Mouse (Mus musculus) spleen, postnatal 36 days (tissue): ENCODE measurements at regions not wholly inside any gene's neighbourhood (a gene's known extent, or its start where the extent isn't known, plus 50 kb on each side); places are given as distances from the start of the nearest gene placed in this dataset.

ENCODE experiments used
- DNase-seq, 2 experiments: peaks; one replicate each; pipeline ENCODE4 v3.0.0; 2022; ENCODE audit warnings: low spot score in 2 of 2, mixed read lengths in 1 of 2

- DNase-seq, result no peak
These were observed 168.6 kb downstream of the Insc start for GRCm38 (mm10) chr7:114912109-114912508.

GRCm38 (mm10) chr7:114922155-114922554 is 178.7 kb downstream of the Insc start:
- DNase-seq, result peak; percentile 18 to 39

- DNase-seq, result no peak
These were observed 190.4 kb downstream of the Insc start for GRCm38 (mm10) chr7:114933861-114934260.

GRCm38 (mm10) chr7:114950759-114951158 is 207.3 kb downstream of the Insc start:
- DNase-seq, result peak; percentile 27 to 28

GRCm38 (mm10) chr7:114963206-114963605 is 219.7 kb downstream of the Insc start:
- no peak for DNase-seq

- DNase-seq, result no peak
These were observed 222.4 kb downstream of the Insc start for GRCm38 (mm10) chr7:114965923-114966322.

GRCm38 (mm10) chr7:114986481-114986880 is 243.0 kb downstream of the Insc start:
- DNase-seq, result no peak

GRCm38 (mm10) chr7:114991255-114991654 is 247.8 kb downstream of the Insc start:
- no peak for DNase-seq

- no peak for DNase-seq
These were observed 248.9 kb downstream of the Insc start for GRCm38 (mm10) chr7:114992440-114992839.

GRCm38 (mm10) chr7:115000796-115001524 is 257.5 kb downstream of the Insc start:
- peak; percentile 70 to 77 for DNase-seq

GRCm38 (mm10) chr7:115014253-115014998 is 270.9 kb downstream of the Insc start:
- DNase-seq, result no peak

GRCm38 (mm10) chr7:115019369-115019958 is 276.0 kb downstream of the Insc start:
- DNase-seq, result no peak

GRCm38 (mm10) chr7:115020023-115020422 is 276.5 kb downstream of the Insc start:
- DNase-seq, result peak; percentile 41 to 63

GRCm38 (mm10) chr7:115025803-115026202 is 282.3 kb downstream of the Insc start:
- no peak for DNase-seq

GRCm38 (mm10) chr7:115027685-115028084 is 284.2 kb downstream of the Insc start:
- DNase-seq, result no peak

- no peak for DNase-seq
These were observed 290.5 kb downstream of the Insc start for GRCm38 (mm10) chr7:115033987-115034386.

- DNase-seq, result no peak
These were observed 312.0 kb downstream of the Insc start for GRCm38 (mm10) chr7:115055527-115055926.

- no peak for DNase-seq
These were observed 313.6 kb downstream of the Insc start for GRCm38 (mm10) chr7:115056992-115057645.

- no peak for DNase-seq
These were observed 314.2 kb downstream of the Insc start for GRCm38 (mm10) chr7:115057736-115058135.

- DNase-seq, result no peak
These were observed 316.7 kb downstream of the Insc start for GRCm38 (mm10) chr7:115060171-115060570.

GRCm38 (mm10) chr7:115062817-115063216 is 319.3 kb downstream of the Insc start:
- DNase-seq, result no peak

GRCm38 (mm10) chr7:115067641-115068040 is 324.1 kb downstream of the Insc start:
- DNase-seq, result no peak
